Mouse (Mus musculus) urinary bladder, adult 2 months (tissue): ENCODE data around the gene Rpl11. TPM values are rescaled to one million over a fixed set of nuclear protein-coding genes. Genes with fewer than 3 reads are reported as not detected.

Experiments
- DNase-seq: peaks from one replicate; pipeline ENCODE4 v3.0.0; 2022; ENCODE audit warnings: low spot score
- polyA plus RNA-seq: library from polyadenylated mRNA; depleted of rRNA; stranded (reverse); fragments of >200 nt; gene quantifications from 2 replicates; pipeline ENCODE4 v1.2.3, GENCODE M21; 2012

Gene Rpl11
- polyA plus RNA-seq, 1 experiment, result 1,127 TPM

DNA sequence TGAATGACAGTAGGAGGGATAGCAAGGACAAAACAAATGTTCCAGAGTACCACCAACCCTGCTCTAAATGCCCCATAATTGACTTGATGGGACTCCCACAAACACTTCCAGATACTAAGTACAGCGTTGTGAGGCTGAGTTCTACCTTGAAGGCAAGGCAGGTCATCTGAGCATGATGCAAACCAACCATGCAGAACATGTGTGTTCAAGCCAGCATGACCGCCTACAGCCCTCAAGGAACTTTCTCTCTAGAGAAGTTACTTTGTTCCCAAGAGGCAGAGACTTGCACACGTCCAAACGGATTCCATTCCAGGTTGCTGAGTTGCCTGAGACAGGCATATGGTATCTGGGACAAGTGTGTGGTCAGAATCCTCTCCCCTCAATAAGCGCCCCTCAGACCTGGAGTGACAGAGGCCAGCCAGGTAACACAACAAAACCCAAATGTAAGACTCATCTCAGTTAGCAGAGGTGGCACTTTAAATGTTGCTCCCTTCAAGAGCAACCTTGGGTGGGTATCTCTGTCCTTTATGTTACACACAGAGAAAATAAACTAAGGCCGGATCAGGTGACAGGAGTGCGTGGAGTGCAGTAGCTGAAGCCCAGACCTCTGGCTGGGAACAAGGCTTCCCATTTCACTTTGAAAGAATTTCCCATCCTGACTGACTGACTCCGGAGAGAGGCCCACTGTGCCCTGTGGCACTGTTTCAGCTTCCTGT lies 25.7 kb downstream of the Rpl11 start:
- DNase-seq, result no peak

DNA sequence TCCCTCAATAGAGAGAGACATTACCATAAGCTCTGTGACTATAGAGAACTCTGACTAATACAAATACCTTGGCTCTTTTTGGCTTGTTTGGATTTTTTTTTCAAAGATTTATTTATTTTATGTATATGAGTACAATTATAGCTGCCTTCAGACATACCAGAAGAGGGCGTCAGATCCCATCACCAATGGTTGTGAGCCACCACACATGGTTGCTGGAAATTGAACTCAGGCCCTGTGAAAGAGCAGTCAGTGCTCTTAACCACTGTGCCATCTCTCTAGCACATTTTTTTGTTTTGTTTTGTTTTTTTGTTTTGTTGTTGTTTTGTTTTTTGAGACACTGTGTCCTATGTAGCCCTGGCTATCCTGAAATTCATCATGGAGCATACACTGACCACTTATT lies 27.9 kb downstream of the Rpl11 start:
- DNase-seq, result no peak

DNA sequence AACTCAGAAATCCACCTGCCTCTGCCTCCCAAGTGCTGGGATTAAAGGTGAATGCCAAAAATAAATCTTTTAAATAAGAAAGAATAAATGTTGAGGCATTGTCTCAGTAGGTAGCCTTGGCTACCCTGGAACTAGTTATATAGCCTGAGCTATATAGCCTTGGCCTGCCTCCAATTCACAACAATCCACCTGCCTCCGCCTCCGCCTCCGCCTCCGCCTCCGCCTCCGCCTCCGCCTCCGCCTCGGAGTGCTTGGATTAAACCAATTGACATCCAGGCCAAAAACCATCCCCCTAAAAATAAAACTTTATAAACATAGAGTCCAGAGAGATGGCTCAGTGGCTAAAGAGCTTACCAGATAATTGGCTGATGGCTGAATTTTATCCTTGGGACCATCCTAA lies 30.3 kb downstream of the Rpl11 start:
- DNase-seq, result no peak

DNA sequence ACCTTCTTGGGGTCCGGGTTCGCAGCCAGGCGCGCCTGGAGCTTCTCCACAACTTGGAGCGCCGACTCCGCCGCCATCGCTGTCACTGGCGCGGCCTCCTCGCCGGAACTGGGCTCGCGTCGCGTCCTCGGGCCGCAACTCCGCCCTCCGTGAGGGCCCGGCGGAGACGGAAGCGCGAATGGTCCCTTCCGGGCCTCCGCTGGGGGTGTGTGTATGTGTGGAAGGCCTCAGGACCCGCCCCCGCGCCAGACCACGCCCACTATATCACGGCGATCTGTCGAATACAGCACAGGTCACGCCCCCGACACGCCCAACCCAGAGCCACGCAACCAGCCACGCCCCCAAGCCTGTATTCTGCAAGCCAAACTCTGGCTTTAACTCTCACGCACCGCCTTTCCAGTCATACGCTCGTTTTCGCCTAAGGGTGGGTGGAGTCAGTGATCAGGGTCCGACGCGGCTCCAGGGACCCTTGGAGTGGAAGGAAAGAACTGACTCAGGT lies 31.6 kb downstream of the Rpl11 start, which contains the start of gene Eloa:
TSS of gene Eloa (minus strand) at position 215 of the 499 bp plus-strand sequence.
- peak; percentile 95 for DNase-seq

DNA sequence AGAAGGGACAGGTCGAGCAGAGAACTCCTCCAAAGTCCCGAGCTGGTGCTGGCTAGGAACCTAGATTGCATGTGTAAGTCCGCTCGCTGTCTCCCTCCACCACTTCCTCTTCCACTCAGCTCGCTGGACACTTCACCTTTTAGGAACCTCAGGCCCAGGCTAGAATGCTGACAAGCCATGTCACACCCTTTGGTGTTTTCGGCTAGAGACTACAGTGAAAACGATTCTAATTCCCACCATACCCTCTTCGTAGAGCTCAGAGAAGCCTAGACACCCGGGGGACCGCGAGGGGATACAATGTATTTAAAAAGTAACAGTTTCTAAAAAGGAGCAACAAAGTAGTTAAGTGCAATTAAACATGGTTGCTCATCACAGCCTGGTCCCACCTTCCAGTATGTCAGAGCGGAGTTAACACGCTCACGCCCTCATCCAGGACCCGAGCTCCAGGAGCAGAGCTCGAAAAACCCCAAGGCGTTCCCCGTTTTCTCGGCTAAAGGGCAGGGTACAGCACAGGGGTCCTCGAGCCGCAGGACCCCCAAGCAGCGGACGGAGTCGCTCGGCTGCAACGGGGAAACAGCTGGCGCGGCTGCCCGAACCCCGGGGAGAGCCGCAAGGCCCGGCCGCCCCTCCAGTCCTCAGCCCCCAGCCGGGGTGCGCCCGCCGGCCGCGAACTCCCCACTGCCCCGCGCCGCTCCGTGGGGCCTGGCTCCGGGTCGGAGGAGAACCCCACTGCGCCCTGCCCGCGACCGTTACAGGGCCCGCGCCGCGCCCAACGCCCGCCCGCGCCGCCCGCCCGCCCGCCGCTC lies 32.3 kb downstream of the Rpl11 start:
- DNase-seq, result no peak

DNA sequence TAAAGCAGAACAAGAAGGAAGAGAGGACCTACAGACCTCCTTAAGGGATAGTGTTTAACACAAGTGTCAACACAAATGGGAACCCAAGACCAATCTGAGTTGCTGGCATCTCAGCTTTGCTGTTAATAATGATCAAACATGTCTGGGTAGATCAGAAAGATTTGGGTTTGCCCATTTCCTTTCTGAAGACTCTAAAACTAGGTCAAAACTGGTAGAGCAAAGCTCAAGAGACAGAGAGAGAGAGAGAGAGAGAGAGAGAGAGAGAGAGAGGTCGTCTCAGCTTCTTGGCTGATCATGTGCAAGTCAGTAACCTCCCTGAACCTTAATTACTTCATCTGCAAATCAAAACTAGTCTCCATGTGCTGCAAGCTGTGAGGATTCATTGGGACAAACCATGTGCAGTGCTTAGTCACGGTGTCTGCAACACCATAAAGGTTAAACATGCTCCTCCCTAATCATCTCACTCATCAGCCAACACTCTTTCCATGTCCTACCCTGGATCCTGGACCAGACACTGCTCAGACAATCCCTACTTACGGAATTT lies 37.1 kb downstream of the Rpl11 start:
- no peak for DNase-seq

DNA sequence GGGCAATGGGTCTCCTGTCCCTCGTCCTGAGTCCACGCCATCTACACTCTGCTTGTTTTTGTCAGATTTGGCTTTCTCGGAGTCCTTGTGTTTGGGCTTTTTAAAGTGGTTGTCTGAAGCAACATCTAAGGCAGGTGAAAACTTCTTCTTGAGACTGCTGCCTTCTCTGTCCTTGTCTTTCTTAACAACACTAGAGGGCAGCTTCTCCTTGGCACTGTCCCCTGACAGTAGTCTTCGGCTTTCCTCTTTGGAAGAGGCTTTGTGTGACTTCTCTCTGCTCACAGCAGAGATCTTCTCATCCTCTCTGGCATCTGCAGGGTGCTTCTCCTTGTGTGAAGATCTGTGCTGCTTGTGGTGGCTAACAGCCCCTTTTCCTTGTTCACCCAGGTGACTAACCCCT lies 42.6 kb downstream of the Rpl11 start:
- no peak for DNase-seq

DNA sequence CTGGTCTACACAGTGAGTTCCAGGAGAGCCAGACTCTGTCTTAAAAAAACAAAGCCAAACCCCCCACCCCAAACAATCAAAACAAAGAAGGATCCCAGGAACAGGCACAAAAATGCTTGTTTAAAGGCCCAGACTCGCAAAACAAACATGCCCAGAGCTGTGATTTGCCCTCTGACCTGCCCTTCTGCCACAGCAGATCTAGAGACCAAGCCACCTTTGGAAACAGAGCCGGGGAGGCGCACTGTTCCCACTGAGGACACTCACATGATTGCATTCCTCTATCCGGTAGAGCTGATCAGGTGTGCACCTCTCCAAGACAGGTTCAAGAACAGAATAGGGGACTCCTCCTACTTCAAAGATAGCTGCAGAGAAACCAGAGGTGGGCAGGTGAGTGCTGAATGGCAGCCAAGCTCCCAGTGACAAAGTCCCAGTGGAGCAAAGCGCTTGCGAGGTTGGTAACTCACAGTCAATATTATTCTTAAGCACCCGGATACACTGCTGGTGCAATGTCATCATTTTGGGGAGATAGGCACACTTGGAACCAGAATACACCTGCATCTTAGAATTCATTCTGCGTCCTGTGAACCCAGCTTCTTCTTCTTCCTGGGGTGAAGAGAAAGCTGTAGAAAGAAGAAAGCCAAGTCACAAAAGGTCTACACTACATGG lies 44.3 kb downstream of the Rpl11 start:
- DNase-seq, result no peak

DNA sequence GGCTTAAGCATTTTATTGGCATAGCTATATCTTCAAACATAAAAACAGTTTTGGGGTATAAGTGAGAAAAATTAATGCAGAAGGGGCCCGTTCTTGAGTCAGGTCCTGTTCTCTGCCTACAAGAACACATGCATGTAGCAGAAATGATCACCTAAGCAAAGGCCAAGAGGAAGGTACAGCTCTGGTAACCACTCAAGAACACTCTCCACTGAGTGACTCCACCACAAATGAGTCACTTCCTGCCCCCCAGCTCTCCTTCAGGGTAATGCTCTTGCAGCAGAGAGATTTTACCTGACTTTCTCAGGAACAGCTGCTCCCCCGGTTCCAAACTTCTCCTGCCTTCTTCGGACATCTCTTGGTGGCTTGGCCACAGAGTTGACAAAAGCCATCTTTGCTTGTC lies 46.4 kb downstream of the Rpl11 start:
- no peak for DNase-seq

DNA sequence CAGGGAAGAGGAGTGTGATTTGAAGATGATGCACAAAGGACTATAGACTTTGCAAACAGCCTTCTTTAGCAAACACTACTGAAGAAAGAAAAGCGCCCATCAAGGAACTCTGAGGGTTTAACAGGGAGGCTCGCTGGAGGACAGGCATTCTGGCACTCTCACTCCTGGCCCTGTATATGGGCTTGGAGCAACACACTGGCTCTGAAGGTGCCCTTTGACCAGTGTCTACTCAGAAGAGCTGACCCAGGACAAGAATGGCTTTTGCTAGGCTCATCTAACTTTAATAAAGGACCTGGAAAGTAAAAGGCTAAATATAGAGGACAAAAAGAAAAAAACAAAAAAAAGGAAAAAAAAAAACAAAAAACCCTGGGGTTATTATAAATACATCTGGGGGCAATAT lies 48.3 kb downstream of the Rpl11 start:
- DNase-seq, result no peak

DNA sequence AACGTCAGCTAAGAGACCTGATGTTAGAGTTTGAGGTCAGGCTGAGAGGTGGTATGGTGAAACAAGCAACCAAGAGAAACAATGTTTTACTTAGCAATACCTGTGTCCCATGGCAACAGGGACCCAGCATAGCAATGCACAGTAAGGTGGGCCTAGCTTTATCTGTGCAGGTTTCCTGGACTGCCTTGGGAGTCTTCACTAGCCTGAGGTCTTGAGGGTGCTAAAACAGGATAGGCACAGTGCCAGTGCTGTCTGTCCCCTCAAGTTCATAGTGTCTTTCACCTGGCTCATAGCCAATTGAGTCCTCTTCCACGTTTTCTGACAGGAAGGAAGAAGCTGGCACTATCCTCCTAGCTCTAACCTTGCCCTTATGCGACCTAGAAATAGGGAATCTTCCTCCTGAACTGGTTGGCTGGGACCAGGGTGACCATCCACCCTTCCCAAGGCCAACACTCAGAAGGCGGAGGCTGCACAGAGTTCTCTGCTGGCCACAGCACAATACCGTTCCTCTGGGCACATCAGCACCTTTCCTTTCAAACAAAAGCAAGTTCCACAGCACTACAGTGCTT lies 49.0 kb downstream of the Rpl11 start:
- DNase-seq, result no peak

DNA sequence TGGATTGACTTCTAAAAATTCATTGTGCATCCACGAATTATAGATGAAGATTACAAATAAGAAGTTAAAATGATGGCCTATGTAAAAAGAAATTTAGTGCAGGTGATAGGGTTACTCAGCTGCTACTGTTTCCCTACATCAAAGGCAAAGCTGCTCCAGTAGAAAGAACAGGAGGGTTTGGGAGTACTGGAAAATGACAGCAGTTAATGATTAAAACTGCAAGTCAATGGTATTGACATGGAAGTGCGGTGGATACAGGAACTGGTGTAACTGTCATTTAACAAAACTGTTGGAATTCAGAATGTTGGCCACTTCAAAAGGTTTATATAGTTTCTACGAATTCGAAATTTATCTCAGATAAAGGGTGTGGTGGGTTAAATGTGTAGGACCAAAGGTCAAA lies 58.1 kb downstream of the Rpl11 start:
- no peak for DNase-seq

DNA sequence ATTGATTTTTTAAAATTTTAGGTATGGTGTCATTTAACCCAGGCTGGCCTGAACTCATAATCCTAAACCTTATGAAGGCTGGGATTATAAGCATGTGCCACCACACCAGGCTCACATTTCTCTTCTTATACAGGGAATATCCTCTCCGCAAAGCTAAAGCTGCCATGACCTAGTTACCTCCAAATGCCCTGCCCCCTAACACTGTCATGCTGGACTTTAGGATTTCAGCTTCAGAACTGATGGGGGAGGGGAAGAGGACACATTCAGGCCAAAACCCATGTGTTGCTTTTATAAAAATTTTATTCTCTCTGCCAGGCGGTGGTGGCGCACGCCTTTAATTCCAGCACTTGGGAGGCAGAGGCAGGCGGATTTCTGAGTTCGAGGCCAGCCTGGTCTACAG lies 59.3 kb downstream of the Rpl11 start:
- no peak for DNase-seq

DNA sequence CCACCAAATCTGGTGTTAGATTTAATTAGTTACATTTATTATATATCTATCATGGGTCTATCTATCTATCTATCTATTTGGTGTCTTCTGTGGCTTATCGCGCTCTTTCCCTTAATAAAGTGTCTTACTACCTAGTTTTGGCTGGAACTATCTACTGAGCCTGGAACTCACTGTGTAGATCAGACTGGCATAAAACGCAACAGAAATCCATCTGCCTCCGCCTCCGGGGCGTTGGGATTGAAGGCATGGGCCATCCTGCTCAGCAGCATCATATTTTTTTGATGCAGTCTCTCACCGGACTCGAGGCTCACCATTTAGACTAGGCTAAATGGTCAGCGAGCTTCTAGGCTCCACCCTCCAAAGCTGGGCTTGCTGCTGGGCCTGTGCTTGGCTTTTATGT lies 65.5 kb downstream of the Rpl11 start:
- DNase-seq, result no peak

DNA sequence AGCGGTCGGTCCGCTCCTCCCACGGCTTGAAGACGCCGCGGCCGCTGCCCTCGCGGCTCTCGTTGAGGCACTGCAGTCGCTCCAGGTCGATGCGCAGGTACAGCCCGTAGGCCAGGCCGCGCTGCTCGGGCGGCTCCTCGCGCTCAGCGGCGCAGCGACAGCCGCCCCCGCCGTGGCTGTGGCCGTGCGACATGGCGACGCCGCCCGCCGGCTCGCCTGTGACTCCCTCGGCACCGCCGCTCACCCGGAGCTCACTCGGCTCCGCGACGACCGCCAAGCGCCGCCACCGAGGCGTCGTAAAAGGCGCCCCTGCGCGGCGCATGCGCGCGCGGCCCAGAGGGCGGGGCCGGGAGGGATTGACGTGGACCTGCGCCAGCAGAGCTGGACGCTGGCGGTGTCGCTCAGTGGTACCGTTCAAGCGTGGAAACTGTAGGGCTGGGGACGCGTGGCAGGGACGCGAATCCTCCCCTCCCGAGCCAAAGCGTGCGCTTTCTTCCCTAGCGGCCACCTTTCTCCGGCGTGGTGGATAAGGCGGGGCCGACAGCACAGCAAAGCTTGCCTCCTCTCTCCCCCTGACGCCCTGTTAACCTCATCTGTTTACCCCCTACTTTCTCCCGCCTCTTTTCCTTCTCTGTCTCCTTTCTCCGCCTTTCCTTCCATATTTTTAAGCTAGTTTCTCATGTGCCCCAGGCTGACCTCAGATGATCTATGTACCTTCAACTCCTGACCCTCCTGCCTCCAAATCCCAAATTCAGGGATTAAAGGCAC lies 66.1 kb downstream of the Rpl11 start, which contains the start of gene Pithd1:
TSS of gene Pithd1 (minus strand) at position 322 of the 768 bp plus-strand sequence.
- peak; percentile 91 for DNase-seq

DNA sequence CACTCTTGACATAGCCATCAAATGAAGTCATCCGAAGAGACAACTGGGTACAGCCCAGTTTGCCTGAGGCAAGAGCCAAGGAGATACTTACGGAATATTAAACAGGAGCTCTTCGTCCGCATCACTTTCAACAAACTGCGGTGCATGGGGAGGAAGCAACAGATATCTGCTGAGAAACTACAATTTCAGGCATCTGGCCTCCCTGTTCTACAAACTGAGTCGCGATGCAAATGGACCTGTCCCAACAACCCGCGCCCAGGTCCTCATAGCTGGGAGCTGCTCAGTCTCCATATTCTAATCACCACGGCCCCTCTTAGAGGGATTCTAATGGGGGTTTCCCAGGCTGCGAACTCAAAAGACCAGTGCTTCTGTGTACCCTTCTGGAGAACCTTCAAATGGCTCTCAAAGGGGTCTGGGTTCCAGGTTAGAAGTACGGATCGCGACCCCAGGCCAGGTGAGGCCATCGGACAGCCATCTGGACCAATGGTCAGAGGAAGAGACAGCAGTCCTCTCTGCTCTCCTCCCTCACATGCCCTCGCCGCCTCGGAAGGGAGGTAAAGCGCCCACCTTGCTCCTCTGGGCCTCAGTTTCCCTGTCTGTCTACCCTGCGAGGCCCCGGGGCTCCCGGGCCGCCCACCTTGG lies 66.8 kb downstream of the Rpl11 start:
- DNase-seq, result no peak

DNA sequence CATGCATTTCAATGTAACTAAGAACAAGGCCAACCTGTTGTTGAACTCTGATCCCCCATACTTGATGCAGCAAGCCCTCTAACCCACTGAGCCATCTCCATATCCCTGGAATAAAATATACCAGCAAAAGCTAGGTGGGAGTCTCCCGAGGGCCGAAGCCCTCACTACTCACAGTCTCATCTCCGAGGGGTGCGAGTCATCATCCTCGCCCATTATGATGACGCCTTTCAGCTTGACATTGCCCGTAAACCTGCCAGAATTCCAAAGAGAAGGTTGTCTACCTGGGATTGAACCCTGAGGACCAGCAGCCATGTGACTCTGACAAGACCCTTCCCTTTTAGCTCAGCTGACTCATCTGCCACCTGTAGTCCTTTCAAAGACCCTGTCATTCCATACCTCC lies 67.5 kb downstream of the Rpl11 start:
- DNase-seq, result no peak

DNA sequence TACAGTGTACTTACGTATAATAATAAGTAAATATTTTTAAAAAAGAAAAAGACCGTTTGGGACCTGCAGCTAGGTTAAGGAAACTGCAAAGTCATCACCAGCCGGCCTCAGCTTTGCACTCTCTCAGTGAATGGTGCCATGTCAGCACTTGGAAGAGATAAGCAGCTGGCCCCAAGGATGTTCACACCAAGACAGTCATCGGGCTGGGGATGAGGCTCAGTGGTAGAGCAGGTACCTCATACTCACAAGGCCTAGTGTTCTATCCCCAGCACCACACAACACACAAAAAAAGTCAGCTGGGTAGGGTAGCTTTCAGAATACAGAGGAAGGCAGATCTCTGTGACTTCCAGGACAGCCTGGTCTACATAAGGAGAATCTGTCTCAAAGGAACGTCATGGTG lies 68.0 kb downstream of the Rpl11 start:
- no peak for DNase-seq

DNA sequence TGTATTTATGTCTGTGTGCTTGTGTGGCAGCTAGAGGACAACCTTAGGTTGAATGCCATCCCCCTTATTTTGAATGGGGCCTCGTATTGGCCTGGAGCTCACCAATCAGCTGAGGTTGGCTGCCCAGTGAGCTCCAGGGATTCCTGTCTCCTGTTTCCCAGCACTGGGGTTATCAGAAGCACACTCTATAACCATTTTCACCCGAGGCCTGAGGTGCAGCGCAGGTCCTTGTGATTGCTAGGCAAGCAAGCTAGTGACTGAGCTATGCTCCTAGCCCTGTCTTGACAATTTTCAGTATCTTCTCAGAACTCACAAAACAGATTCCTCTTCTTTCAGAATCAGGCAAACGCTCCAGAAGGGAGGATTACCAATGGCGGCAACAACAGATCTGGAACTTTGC lies 68.7 kb downstream of the Rpl11 start:
- DNase-seq, result no peak

DNA sequence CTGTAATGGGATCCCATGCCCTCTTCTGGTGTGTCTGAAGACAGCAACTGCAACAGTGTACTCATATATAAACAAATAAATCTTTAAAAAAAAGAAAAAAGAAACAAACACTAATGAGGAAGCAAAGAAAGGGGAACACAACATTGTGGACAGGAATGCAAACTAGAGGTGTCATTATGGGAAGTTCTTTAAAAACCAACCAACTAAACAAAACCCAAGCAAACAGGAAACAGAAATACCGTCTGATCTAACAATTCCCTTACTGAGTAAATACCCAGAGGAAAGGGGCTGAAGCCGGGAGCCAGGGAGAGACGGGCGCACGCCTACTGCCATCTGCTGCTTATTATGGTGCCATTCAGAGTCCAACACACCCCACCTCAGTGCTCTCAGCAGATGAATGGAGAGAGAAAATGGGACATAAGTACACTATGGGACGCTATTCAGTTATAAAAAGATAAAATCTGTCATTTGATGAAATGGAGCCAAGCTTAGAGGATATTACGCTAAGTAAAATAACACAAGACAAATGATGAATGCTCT lies 71.6 kb downstream of the Rpl11 start:
- no peak for DNase-seq
